Comparison of ENCODE assay signal across 28 mouse cellular contexts in genomic region chr15:77111924-77112323, GRCm38 (mm10).
"Had no signal": no experiment of that assay in that cellular context is flagged by ENCODE, and none has a peak within 500 bp of the region (broad histone marks: within the 10 kb centered on the region; RNA-seq: fewer than 3 reads in every experiment).

No protein-coding gene starts in this region.

- H3K4me2 ChIP-seq: embryonic facial prominence, embryonic 12.5 days; embryonic facial prominence, embryonic 13.5 days; embryonic facial prominence, embryonic 15.5 days; forebrain, embryonic 12.5 days; forebrain, embryonic 13.5 days; forebrain, embryonic 15.5 days had no signal

- DNase-seq: cerebellum, adult 2 months; cerebellum, adult 8-10 months; cerebellum, adult 9-10 months; cerebellum, adult 9-11 months; cerebellum, postnatal 10 days; cerebellum, postnatal 14 days; cerebellum, postnatal 25 days; cerebellum, postnatal 36 days; embryo, embryonic 11 days; forebrain, postnatal 0 days; gastrocnemius, adult 2 months; gastrocnemius, postnatal 10 days; gastrocnemius, postnatal 14 days; gastrocnemius, postnatal 25 days; gastrocnemius, postnatal 36 days; heart, adult 11 months; heart, adult 18-20 months had no signal

- H3K27ac ChIP-seq: embryonic facial prominence, embryonic 10.5 days; embryonic facial prominence, embryonic 12.5 days; embryonic facial prominence, embryonic 13.5 days; embryonic facial prominence, embryonic 15.5 days; forebrain, embryonic 10.5 days; forebrain, embryonic 12.5 days; forebrain, embryonic 13.5 days; forebrain, embryonic 15.5 days had no signal

- H3K9me3 ChIP-seq: embryonic facial prominence, embryonic 10.5 days; embryonic facial prominence, embryonic 12.5 days; embryonic facial prominence, embryonic 13.5 days; embryonic facial prominence, embryonic 15.5 days; forebrain, embryonic 10.5 days; forebrain, embryonic 12.5 days; forebrain, embryonic 13.5 days; forebrain, embryonic 15.5 days had no signal

- H3K9ac ChIP-seq: embryonic facial prominence, embryonic 12.5 days; embryonic facial prominence, embryonic 13.5 days; embryonic facial prominence, embryonic 15.5 days; forebrain, embryonic 12.5 days; forebrain, embryonic 13.5 days; forebrain, embryonic 15.5 days; forebrain, postnatal 0 days had no signal

- ATAC-seq: forebrain, embryonic 13.5 days; forebrain, embryonic 14.5 days; forebrain, embryonic 15.5 days; forebrain, embryonic 16.5 days; forebrain, postnatal 0 days had no signal

- H3K4me3 ChIP-seq: embryonic facial prominence, embryonic 10.5 days; embryonic facial prominence, embryonic 12.5 days; embryonic facial prominence, embryonic 13.5 days; embryonic facial prominence, embryonic 15.5 days; erythroblast, embryonic 14.5 days; forebrain, embryonic 10.5 days; forebrain, embryonic 12.5 days; forebrain, embryonic 13.5 days; forebrain, embryonic 15.5 days; gastrocnemius, adult 2 months had no signal

- H3K4me1 ChIP-seq: embryonic facial prominence, embryonic 12.5 days; embryonic facial prominence, embryonic 15.5 days; forebrain, embryonic 10.5 days; forebrain, embryonic 12.5 days; forebrain, embryonic 13.5 days; forebrain, embryonic 15.5 days had no signal

- H3K27me3 ChIP-seq: embryonic facial prominence, embryonic 12.5 days; embryonic facial prominence, embryonic 13.5 days; embryonic facial prominence, embryonic 15.5 days; forebrain, embryonic 12.5 days; forebrain, embryonic 13.5 days; forebrain, embryonic 15.5 days had no signal
